Mouse (Mus musculus) neural tube, embryonic 14.5 days (tissue): Measurements from ENCODE around the gene Trim15. TPM values are rescaled to one million over a fixed set of nuclear protein-coding genes. Genes with fewer than 3 reads are reported as not detected.
"Not testable (repeated sequence)": the region's sequence is repeated elsewhere in the genome, so short reads cannot be mapped to it uniquely, and the experiment has no call there.

Experiments
- ATAC-seq: fragments of 200-750 bp; cut with Nextera tagmentation; 2 replicates; pipeline ENCODE4 v1.8.0; 2017; ENCODE audit warnings: low read depth, mild to moderate bottlenecking, moderate TSS enrichment, moderate library complexity
- H3K27ac ChIP-seq: fragments of 300-500 bp; sonication (generic); 2 replicates; pipeline ENCODE4 v1.5.1; 2014; ENCODE audit warnings: low read depth, mild to moderate bottlenecking, control low read depth, low read length, moderate library complexity, mixed read lengths
- H3K27me3 ChIP-seq: fragments of 300-500 bp; sonication (generic); 2 replicates; pipeline ENCODE4 v1.6.1; 2014; ENCODE audit warnings: low read length; ENCODE audit not compliant: control insufficient read depth, insufficient read depth
- H3K36me3 ChIP-seq: fragments of 300-500 bp; sonication (generic); 2 replicates; pipeline ENCODE4 v1.6.1; 2014; ENCODE audit warnings: low read length, mixed read lengths; ENCODE audit not compliant: control insufficient read depth, insufficient read depth
- H3K4me1 ChIP-seq: fragments of 300-500 bp; sonication (generic); 2 replicates; pipeline ENCODE4 v1.6.1; 2014; ENCODE audit warnings: low read length; ENCODE audit not compliant: control insufficient read depth, insufficient read depth
- H3K4me2 ChIP-seq: fragments of 300-500 bp; sonication (generic); 2 replicates; pipeline ENCODE4 v1.6.1; 2014; ENCODE audit warnings: mild to moderate bottlenecking, low read depth, low read length, control low read depth
- H3K4me3 ChIP-seq: fragments of 300-500 bp; sonication (generic); 2 replicates; pipeline ENCODE4 v1.5.1; 2014; ENCODE audit warnings: low read depth, low read length, control low read depth, mixed read lengths
- H3K9ac ChIP-seq: fragments of 300-500 bp; sonication (generic); replicated peaks from 2 replicates; pipeline ENCODE4 v1.6.1; 2014; ENCODE audit warnings: low read depth, mild to moderate bottlenecking, control low read depth, low read length, mixed read lengths
- H3K9me3 ChIP-seq: fragments of 300-500 bp; sonication (generic); 2 replicates; pipeline ENCODE4 v1.6.1; 2016; ENCODE audit warnings: low read length; ENCODE audit not compliant: control insufficient read depth
- WGBS: fragments of 180-500 bp; shearing (Covaris S2); extraction: QIAGEN DNeasy Blood & Tissue Kit; methylation state at CpG from one replicate; pipeline ENCODE4 v1.1.7; 2014; 5-methylcytosine and 5-hydroxymethylcytosine counted together
- polyA plus RNA-seq: library from polyadenylated mRNA; unstranded; fragments of >200 nt; fragmentation: Nextera tagmentation; extraction: Ambion mirVana; gene quantifications from 2 replicates; pipeline ENCODE4 v1.2.1, GENCODE M21; 2014

Trim15 gene
- polyA plus RNA-seq, 1 experiment from 2014 or later: 0.25 TPM

DNA sequence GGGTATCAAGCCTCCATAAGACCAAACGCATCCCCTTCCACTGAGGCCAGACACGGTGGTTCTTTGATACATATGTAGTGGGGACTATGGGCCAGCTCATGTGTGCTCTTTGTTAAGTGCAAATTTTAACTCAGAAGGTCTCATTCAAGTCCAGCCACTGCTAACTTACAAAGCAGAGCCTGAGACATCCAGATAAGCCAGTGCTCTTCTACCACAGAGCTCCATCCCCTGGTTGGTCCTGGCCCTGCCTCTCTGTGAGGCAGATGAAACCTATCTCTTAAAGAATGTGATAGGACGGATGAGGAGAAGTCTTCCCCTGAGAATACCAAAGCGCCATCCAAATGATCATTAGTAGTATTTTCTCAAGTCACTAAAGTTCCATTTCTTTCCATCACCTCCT lies 32.4 kb upstream of the Trim15 start:
- no peaks in the 10 kb centered on the region for H3K27me3 ChIP-seq
- no peaks in the 10 kb centered on the region for H3K4me1 ChIP-seq
- H3K4me3 ChIP-seq: no peak overlapping the region
- H3K9ac ChIP-seq: no peak overlapping the region
- no peaks in the 10 kb centered on the region for H3K9me3 ChIP-seq
- ATAC-seq: no peak
- H3K4me2 ChIP-seq: no peak overlapping the region
- H3K36me3 ChIP-seq: no peaks in the 10 kb centered on the region
- 90% methylated on average over 4 of the region's 4 CpGs for WGBS
- no peak overlapping the region for H3K27ac ChIP-seq

DNA sequence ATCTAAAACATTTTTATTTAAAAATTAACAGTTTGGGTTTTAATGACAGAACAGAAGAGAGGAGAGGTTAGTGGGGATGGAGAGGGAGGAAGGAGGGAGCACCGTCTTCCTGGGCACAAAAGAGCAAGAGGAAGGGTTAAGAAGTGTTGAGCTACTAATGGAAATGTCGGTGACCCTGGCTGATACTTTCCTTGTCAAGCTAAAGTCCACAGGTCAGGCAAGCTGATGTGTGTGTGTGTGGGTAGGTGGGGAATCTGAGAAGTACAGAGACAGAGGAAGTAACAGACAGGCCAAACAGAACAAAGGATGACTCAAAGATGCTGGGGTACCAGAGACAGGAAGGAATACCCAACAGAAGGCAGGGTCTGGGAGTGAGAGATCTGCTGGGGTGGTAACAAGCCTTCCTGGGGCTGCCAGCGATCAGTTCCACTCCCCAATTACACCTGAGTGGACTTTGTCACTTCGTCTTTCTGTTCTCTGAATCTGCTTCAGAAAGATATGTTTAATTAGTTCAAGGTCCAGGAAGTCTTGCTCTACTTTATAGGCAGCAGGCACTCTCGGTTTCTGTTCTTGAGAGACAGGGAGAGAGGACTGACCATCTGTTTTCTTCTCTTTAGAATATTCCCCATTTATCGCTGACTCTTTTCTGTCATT lies 30.7 kb upstream of the Trim15 start, which contains the start of gene Trim31:
Gene Trim31 (plus strand): TSS at position 567 of the 654 bp plus-strand sequence.
- ATAC-seq: no peak
- Histone ChIP-seq H3K36me3 (no peaks in the 10 kb centered on the region), H3K9ac (no peak within 1 kb of the TSS), H3K9me3 (no peaks in the 10 kb centered on the region), H3K4me2 (no peak within 1 kb of the TSS), H3K4me1 (no peaks in the 10 kb centered on the region), H3K27ac (no peak within 1 kb of the TSS), H3K4me3 (no peak within 1 kb of the TSS), H3K27me3 (no peaks in the 10 kb centered on the region)
- 75% methylated on average over 6 of the region's 6 CpGs for WGBS

DNA sequence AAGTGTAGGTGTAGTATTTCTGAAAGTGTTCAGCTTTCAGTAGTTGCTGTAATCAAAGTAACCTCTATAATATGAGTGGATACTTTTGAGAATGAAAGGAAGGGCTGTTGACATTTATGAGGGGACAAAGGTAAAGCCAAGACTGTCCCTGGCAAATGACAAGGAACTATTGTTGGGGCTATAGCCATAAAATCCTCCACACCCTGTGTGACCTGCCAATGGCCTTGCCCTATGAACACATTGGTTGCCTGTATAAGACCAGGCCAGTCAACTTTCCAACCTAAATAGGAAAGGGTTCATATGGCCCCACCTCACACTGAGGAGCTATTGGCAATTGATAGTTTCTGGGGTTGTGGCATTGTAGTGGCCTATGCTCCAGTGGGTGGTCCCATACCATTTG lies 30.1 kb upstream of the Trim15 start:
- Histone ChIP-seq H3K4me3 (no peak overlapping the region), H3K9me3 (no peaks in the 10 kb centered on the region), H3K27me3 (no peaks in the 10 kb centered on the region), H3K4me1 (no peaks in the 10 kb centered on the region), H3K4me2 (no peak overlapping the region), H3K9ac (no peak overlapping the region), H3K27ac (no peak overlapping the region), H3K36me3 (no peaks in the 10 kb centered on the region)
- ATAC-seq: no peak

DNA sequence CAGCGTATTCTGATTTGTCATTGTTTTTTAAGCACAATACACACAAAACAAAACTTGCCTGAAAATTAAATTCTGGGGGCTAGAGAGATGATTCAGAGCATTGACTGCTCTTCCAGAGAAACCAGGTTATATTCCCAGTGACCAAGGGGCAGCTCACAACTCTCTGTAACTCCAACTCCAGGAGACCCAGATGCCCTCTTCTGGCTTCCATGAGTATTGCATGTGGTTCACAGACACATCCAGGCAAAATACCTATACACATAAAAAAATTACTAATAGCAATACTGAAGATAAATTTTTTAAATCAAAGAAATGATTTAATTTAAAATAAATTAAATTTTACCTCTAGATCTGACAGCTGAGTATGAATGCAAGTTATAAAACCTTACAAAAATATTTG lies 29.6 kb upstream of the Trim15 start:
- H3K4me3 ChIP-seq: no peak overlapping the region
- H3K4me2 ChIP-seq: no peak overlapping the region
- no peak overlapping the region for H3K27ac ChIP-seq
- H3K27me3 ChIP-seq: no peaks in the 10 kb centered on the region
- H3K4me1 ChIP-seq: no peaks in the 10 kb centered on the region
- no peaks in the 10 kb centered on the region for H3K36me3 ChIP-seq
- 88% methylated on average over 1 of the region's 1 CpGs for WGBS
- ATAC-seq: no peak
- H3K9ac ChIP-seq: no peak overlapping the region
- no peaks in the 10 kb centered on the region for H3K9me3 ChIP-seq

DNA sequence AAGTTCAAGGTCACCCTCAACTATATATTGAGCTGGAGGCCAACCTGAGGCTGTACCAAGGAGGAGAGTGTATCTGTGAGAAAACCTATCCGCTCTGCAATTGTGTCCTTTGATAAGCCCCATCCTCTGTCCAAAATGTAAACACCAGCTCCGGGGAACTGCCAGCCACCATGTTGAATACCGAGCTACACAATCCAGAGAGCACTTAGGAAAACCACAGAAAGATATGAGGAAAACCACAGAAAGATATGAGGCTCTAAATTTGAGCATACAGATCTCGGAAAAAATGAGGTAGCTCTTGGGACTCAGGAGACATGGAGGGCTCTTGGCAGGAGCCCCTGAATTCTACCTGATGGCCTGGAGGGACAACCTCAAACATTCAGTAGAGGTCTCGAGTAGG lies 26.4 kb upstream of the Trim15 start:
- Histone ChIP-seq H3K4me1 (no peaks in the 10 kb centered on the region), H3K9me3 (no peaks in the 10 kb centered on the region), H3K9ac (no peak overlapping the region), H3K27me3 (no peaks in the 10 kb centered on the region), H3K4me2 (no peak overlapping the region), H3K36me3 (no peaks in the 10 kb centered on the region), H3K27ac (no peak overlapping the region), H3K4me3 (no peak overlapping the region)
- ATAC-seq: no peak
- 83% methylated on average over 5 of the region's 5 CpGs for whole genome bisulfite sequencing

DNA sequence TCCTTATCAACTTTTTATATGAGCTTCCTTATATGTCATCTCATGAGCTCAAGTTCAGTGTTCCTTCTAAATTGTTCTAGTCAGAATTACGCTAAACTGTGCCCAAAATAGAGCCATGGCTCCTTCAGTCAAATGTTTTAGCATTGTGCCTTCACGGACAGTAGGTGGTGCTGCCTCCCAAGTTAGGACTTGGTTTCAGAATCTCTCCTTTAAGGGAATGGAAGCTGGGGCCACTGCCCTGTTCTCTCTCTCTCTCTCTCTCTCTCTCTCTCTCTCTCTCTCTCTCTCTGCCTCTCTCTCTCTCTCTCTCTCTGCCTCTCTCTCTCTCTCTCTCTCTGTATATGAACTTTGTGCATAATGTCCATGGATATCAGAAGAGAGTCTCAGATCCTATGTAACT lies 25.4 kb upstream of the Trim15 start:
- 12% methylated on average over 2 of the region's 2 CpGs for WGBS
- Histone ChIP-seq H3K36me3 (no peaks in the 10 kb centered on the region), H3K9me3 (no peaks in the 10 kb centered on the region), H3K4me2 (no peak overlapping the region), H3K4me3 (no peak overlapping the region), H3K4me1 (no peaks in the 10 kb centered on the region), H3K27ac (no peak overlapping the region), H3K9ac (no peak overlapping the region), H3K27me3 (no peaks in the 10 kb centered on the region)
- 0 out of 2 replicates have a peak, but pooled peaks have one; percentile 66 for ATAC-seq

DNA sequence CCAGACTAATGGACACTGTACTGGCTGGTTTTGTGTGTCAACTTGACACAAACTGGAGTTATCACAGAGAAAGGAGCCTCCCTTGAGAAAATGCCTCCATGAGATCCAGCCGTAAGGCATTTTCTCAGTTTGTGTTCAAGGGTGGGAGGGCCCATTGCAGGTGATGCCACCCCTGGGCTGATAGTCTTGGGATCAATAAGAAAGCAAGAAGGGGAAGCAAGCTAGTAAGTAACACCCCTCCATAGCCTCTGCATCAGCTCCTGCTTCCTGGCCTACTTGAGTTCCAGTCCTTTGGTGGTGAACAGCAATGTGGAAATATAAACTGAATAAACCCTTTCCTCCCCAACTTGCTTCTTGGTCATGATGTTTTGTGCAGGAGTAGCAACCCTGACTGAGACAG lies 24.5 kb upstream of the Trim15 start:
- WGBS: 93% methylated on average over 1 of the region's 1 CpGs
- H3K4me1 ChIP-seq, H3K4me3 ChIP-seq, H3K27me3 ChIP-seq, H3K36me3 ChIP-seq, ATAC-seq, H3K9me3 ChIP-seq, H3K9ac ChIP-seq, H3K27ac ChIP-seq, H3K4me2 ChIP-seq: not testable (repeated sequence)

DNA sequence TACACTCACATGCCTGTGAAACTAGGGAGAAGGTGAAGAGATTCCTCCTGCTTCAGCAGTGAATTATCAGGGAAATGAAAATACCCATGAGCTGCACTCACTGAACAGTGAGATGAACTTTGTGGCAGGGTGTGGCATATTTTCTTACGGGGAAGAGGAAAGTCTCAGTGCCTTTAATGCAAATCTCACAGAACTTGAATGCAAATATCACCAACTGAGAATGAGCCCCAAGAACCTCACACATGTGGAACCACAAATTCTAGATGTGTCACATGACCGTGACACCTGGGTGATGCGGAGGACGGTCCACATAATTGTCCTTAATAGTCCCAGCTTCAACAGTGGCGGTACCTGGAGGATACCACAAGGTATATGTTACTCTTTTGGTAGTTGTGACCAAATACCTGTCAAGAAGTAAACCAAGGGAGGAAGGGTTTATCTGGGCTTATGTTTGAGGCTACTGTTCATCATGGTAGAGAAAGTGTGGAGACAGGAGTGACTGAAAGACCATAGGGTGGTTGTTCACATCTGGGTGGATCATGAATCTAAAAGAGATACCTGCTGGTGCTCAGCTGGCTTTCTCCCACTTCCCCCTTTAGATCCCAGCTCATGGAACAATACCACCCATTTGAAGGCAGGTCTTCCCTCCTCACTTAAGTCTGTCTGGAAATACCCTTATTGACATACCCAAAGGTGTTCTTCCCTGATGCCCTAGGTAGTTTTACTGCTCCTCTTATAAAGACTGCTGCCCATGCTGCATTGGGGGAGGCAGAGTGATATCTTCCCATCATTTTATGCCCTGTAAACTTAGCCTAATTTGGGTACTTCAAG lies 23.3 kb upstream of the Trim15 start, which contains the start of gene Trim40:
Gene Trim40 (minus strand): TSS at position 51 of the 831 bp plus-strand sequence.
- no peak within 1 kb of the TSS for H3K4me2 ChIP-seq
- H3K27me3 ChIP-seq: no peaks in the 10 kb centered on the region
- no peak within 1 kb of the TSS for H3K4me3 ChIP-seq
- no peak for ATAC-seq
- WGBS: 89% methylated on average over 5 of the region's 5 CpGs
- H3K9me3 ChIP-seq: no peaks in the 10 kb centered on the region
- H3K4me1 ChIP-seq: no peaks in the 10 kb centered on the region
- H3K9ac ChIP-seq: no peak within 1 kb of the TSS
- H3K36me3 ChIP-seq: no peaks in the 10 kb centered on the region
- no peak within 1 kb of the TSS for H3K27ac ChIP-seq

DNA sequence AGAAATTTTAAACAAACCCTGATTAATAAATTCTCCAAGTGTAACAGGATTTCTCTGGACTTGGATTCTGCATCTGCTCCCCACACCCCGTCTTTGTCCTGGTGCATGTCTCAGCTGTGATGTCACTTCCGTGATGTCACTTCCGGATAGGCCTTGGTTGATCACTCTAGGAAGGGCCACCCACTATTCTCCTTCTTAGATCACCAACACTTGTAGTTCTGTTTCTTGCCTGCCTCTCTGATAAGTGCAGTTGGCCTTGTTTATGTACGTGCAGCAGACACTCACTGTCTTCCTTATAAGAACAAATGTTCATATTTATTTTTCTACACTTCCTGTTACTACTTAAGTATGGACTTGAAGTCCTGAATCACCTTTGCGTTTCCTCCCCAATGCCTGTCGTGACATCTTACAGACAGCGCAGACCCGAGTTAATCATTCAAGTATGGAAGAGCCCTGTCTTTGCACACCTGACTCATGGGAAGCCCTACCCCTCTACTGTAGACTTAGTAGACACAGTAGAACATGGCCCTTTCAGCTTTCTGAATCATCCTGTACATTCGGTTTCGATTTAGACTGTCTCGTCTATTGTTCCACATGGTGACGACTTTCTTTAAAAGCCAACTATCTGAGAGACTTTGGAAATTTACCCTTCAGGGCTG lies 18.3 kb upstream of the Trim15 start:
- Histone ChIP-seq H3K36me3 (no peaks in the 10 kb centered on the region), H3K27me3 (no peaks in the 10 kb centered on the region), H3K27ac (no peak overlapping the region), H3K4me3 (no peak overlapping the region), H3K4me1 (no peaks in the 10 kb centered on the region), H3K9me3 (no peaks in the 10 kb centered on the region), H3K4me2 (no peak overlapping the region), H3K9ac (no peak overlapping the region)
- no peak for ATAC-seq
- WGBS: 95% methylated on average over 12 of the region's 12 CpGs
